Mouse (Mus musculus) induced T-regulatory cell, adult 2 months (primary cell): Measurements from ENCODE around the gene Ypel3.

ENCODE experiments used
- DNase-seq: peaks from one replicate; pipeline ENCODE4 v3.0.0-alpha.2; 2012; ENCODE audit warnings: low read depth

Ypel3 gene

GRCm38 (mm10) chr7:126793456-126794270 is 16.9 kb downstream of the Ypel3 start:
- DNase-seq = no peak

GRCm38 (mm10) chr7:126794271-126794605 is 17.5 kb downstream of the Ypel3 start:
- peak; percentile 78 for DNase-seq

- no peak for DNase-seq
Observed at GRCm38 (mm10) chr7:126795387-126796317, 18.9 kb downstream of the Ypel3 start.

- DNase-seq = peak; percentile 71
Observed at GRCm38 (mm10) chr7:126796350-126796932, 19.7 kb downstream of the Ypel3 start.

- peak; percentile 37 for DNase-seq
Observed at GRCm38 (mm10) chr7:126797411-126798126, 20.8 kb downstream of the Ypel3 start, which contains the start of gene Fam57b. Gene Fam57b (plus strand): TSS chr7:126797668.

- DNase-seq = peak; percentile 78
Observed at GRCm38 (mm10) chr7:126798127-126799049, 21.6 kb downstream of the Ypel3 start.

- DNase-seq = peak; percentile 98
Observed at GRCm38 (mm10) chr7:126799050-126799467, 22.3 kb downstream of the Ypel3 start.

- DNase-seq = no peak
Observed at GRCm38 (mm10) chr7:126799468-126800268, 22.9 kb downstream of the Ypel3 start.

GRCm38 (mm10) chr7:126800269-126801056 is 23.7 kb downstream of the Ypel3 start:
- no peak for DNase-seq

GRCm38 (mm10) chr7:126801057-126801422 is 24.3 kb downstream of the Ypel3 start:
- no peak for DNase-seq

GRCm38 (mm10) chr7:126802134-126802889 is 25.6 kb downstream of the Ypel3 start:
- no peak for DNase-seq

GRCm38 (mm10) chr7:126803181-126803580 is 26.4 kb downstream of the Ypel3 start:
- DNase-seq = no peak

GRCm38 (mm10) chr7:126803751-126804150 is 27.0 kb downstream of the Ypel3 start:
- DNase-seq = no peak

GRCm38 (mm10) chr7:126806956-126807355 is 30.2 kb downstream of the Ypel3 start:
- DNase-seq = no peak

- DNase-seq = no peak
Observed at GRCm38 (mm10) chr7:126807405-126807804, 30.6 kb downstream of the Ypel3 start.

GRCm38 (mm10) chr7:126808703-126809455 is 32.1 kb downstream of the Ypel3 start:
- DNase-seq = peak; percentile 62

- DNase-seq = no peak
Observed at GRCm38 (mm10) chr7:126809723-126810369, 33.1 kb downstream of the Ypel3 start.
